Mouse (Mus musculus) liver, embryonic 16.5 days (tissue): Measurements from ENCODE around the gene Clec4e. TPM values are rescaled to one million over a fixed set of nuclear protein-coding genes. Genes with fewer than 3 reads are reported as not detected.

ENCODE experiments used
- ATAC-seq: fragments of 200-750 bp; cut with Nextera tagmentation; 2 replicates; pipeline ENCODE4 v1.8.0; 2017; ENCODE audit warnings: low read depth, mild to moderate bottlenecking, moderate number of reproducible peaks, moderate library complexity
- H3K27ac ChIP-seq: fragments of 300-500 bp; sonication (generic); 2 replicates; pipeline ENCODE4 v1.5.1; 2014; ENCODE audit warnings: mild to moderate bottlenecking, low read length
- H3K27me3 ChIP-seq: fragments of 300-500 bp; sonication (generic); 2 replicates; pipeline ENCODE4 v1.6.1; 2014; ENCODE audit warnings: low read depth, low read length, mixed read lengths; ENCODE audit not compliant: control insufficient read depth, insufficient read depth
- H3K36me3 ChIP-seq: fragments of 300-500 bp; sonication (generic); 2 replicates; pipeline ENCODE4 v1.6.1; 2014; ENCODE audit warnings: mild to moderate bottlenecking; ENCODE audit not compliant: control insufficient read depth, insufficient read depth
- H3K4me1 ChIP-seq: fragments of 300-500 bp; sonication (generic); 2 replicates; pipeline ENCODE4 v1.6.1; 2014; ENCODE audit warnings: low read depth, low read length, mixed read lengths; ENCODE audit not compliant: control insufficient read depth
- H3K4me2 ChIP-seq: fragments of 300-500 bp; sonication (generic); 2 replicates; pipeline ENCODE4 v1.6.1; 2014; ENCODE audit warnings: low read depth, low read length, mixed read lengths
- H3K4me3 ChIP-seq: fragments of 300-500 bp; sonication (generic); 2 replicates; pipeline ENCODE4 v1.5.1; 2014; ENCODE audit warnings: low read depth, mild to moderate bottlenecking, low read length
- H3K9ac ChIP-seq: fragments of 300-500 bp; sonication (generic); 2 replicates; pipeline ENCODE4 v1.6.1; 2014; ENCODE audit warnings: low read depth, low read length
- H3K9me3 ChIP-seq: fragments of 300-500 bp; sonication (generic); replicated peaks from 2 replicates; pipeline ENCODE4 v1.6.1; 2016; ENCODE audit warnings: low read length; ENCODE audit not compliant: control insufficient read depth
- WGBS: fragments of 180-500 bp; shearing (Covaris S2); extraction: QIAGEN DNeasy Blood & Tissue Kit; methylation state at CpG from one replicate; pipeline ENCODE4 v1.1.7; 2014; ENCODE audit not compliant: insufficient replicate concordance; 5-methylcytosine and 5-hydroxymethylcytosine counted together
- polyA plus RNA-seq: library from polyadenylated mRNA; unstranded; fragments of >200 nt; fragmentation: Nextera tagmentation; extraction: Ambion mirVana; gene quantifications from 2 replicates; pipeline ENCODE4 v1.2.1, GENCODE M21; 2015

Clec4e gene
- polyA plus RNA-seq, 1 experiment from 2014 or later, result 1.6 TPM

DNA sequence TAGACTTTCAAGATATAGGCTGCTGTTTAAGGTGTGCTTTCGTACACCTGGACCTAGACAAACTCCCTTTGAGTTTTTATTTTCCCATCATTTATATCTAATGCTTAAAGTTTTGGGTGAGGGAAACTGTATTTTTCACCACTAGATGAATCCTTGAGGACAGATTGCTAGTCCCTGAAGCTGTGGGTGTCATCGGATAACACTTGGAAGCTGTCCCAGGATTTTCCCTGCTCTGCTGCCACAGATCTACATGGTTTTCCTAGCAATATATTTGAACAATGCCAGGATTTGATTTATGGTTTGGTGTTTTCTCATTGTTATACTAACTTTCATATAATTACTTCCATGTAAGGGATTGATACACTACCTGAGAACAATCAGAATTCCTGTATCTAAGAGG, 10.2 kb downstream of the Clec4e start:
- H3K4me2 ChIP-seq, result no peak overlapping the region
- no peaks in the 10 kb centered on the region for H3K27me3 ChIP-seq
- no peaks in the 10 kb centered on the region for H3K4me1 ChIP-seq
- H3K9me3 ChIP-seq, result no peaks in the 10 kb centered on the region
- 82% methylated on average over 2 of the region's 2 CpGs for WGBS
- H3K4me3 ChIP-seq, result no peak overlapping the region
- no peak for ATAC-seq
- no peak overlapping the region for H3K9ac ChIP-seq
- no peak overlapping the region for H3K27ac ChIP-seq
- H3K36me3 ChIP-seq, result no peaks in the 10 kb centered on the region

DNA sequence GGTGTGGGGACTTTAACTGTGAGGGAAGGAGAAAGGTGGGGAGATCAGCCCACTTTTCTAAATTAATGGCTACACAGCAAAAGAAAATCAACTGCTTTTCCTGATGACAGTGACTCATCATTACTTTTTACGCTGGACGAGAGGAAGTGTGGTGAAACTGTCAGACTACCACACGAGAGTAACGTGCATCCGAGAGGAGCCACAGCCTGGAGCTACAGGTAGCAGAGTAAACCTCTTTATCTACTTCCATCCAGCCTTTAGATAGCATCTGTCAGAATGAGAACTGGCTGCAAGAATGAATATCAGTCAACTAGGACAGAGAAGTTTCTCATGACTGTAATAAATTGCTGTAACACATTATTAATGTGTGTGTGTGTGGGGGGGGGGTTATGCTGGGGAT, 22.7 kb downstream of the Clec4e start:
- Histone ChIP-seq H3K9ac (no peak overlapping the region), H3K4me1 (peaks cover 4% of the 10 kb centered on the region), H3K27ac (no peak overlapping the region), H3K4me2 (no peak overlapping the region), H3K27me3 (no peaks in the 10 kb centered on the region), H3K36me3 (no peaks in the 10 kb centered on the region), H3K9me3 (no peaks in the 10 kb centered on the region), H3K4me3 (no peak overlapping the region)
- 11% methylated on average over 5 of the region's 5 CpGs for WGBS
- ATAC-seq, result peak; percentile 33

DNA sequence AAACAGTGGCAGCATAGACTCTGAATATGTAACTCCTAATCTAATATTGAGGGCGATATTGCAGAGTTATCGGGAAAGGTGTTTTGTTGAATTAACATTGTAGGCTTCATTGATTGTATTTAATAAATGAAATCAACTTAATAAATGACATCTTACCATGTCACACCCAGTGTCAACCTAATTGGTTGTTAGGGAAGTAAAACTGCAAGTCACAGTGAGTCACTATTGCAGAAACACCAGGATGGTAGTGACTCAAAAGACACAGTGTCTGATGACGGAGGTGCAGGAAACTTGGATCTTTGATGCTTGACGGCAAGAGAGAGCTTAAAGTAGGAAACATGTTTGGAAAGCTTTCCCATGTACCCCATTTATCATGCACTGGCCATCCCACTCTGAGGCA, 23.9 kb downstream of the Clec4e start:
- no peak overlapping the region for H3K9ac ChIP-seq
- no peak overlapping the region for H3K4me2 ChIP-seq
- peaks cover 4% of the 10 kb centered on the region for H3K4me1 ChIP-seq
- no peak overlapping the region for H3K4me3 ChIP-seq
- H3K27ac ChIP-seq, result peak overlapping the region; percentile 0; the same call in 1 of the 2 replicates
- peak; percentile 77 for ATAC-seq
- H3K36me3 ChIP-seq, result no peaks in the 10 kb centered on the region
- H3K9me3 ChIP-seq, result no peaks in the 10 kb centered on the region
- H3K27me3 ChIP-seq, result no peaks in the 10 kb centered on the region
- WGBS, result 74% methylated on average over 4 of the region's 4 CpGs

GRCm38 (mm10) chr6:123264194-123264593, 25.5 kb downstream of the Clec4e start:
- no peak overlapping the region for H3K27ac ChIP-seq
- no peaks in the 10 kb centered on the region for H3K9me3 ChIP-seq
- 48% methylated on average over 3 of the region's 3 CpGs for WGBS
- no peak overlapping the region for H3K9ac ChIP-seq
- no peak overlapping the region for H3K4me3 ChIP-seq
- no peaks in the 10 kb centered on the region for H3K36me3 ChIP-seq
- H3K4me1 ChIP-seq, result peaks cover 6% of the 10 kb centered on the region
- H3K27me3 ChIP-seq, result no peaks in the 10 kb centered on the region
- no peak for ATAC-seq
- no peak overlapping the region for H3K4me2 ChIP-seq

- no peak for ATAC-seq
- Histone ChIP-seq H3K4me3 (no peak within 1 kb of the TSS), H3K4me2 (no peak within 1 kb of the TSS), H3K9me3 (no peaks in the 10 kb centered on the region), H3K27ac (no peak within 1 kb of the TSS), H3K9ac (no peak within 1 kb of the TSS), H3K4me1 (peaks cover 2% of the 10 kb centered on the region; the same call in 1 of the 2 replicates), H3K36me3 (no peaks in the 10 kb centered on the region), H3K27me3 (no peaks in the 10 kb centered on the region)
- WGBS, result 28% methylated on average over 4 of the region's 4 CpGs
These were observed 28.0 kb downstream of the Clec4e start, which contains the start of gene Clec4d for GRCm38 (mm10) chr6:123261555-123262161. Gene Clec4d, plus strand, starts transcription at chr6:123262111.

DNA sequence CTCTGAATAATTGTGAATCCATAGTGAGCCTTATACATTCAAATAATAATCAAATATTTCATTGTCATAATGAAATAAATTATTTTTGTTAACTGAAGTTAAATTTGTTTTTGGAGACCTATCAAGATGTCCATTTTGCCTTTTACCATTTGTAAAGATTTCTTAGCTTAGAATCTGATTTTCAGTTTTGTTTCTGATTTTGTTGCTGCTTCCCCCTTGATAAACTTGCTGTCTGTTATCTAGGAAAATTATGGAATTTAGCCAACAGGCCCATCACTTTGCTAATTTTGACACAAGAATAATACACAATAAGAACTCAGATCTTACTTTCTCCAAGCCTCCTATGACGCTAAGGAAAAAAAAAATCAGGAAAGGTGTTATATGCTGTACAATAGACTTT, 28.8 kb downstream of the Clec4e start:
- ATAC-seq, result no peak
- Histone ChIP-seq H3K27ac (no peak overlapping the region), H3K4me3 (no peak overlapping the region), H3K4me1 (peaks cover 2% of the 10 kb centered on the region; the same call in 1 of the 2 replicates), H3K9ac (no peak overlapping the region), H3K27me3 (no peaks in the 10 kb centered on the region), H3K9me3 (no peaks in the 10 kb centered on the region), H3K36me3 (no peaks in the 10 kb centered on the region), H3K4me2 (no peak overlapping the region)
- WGBS, result 73% methylated on average over 1 of the region's 1 CpGs

DNA sequence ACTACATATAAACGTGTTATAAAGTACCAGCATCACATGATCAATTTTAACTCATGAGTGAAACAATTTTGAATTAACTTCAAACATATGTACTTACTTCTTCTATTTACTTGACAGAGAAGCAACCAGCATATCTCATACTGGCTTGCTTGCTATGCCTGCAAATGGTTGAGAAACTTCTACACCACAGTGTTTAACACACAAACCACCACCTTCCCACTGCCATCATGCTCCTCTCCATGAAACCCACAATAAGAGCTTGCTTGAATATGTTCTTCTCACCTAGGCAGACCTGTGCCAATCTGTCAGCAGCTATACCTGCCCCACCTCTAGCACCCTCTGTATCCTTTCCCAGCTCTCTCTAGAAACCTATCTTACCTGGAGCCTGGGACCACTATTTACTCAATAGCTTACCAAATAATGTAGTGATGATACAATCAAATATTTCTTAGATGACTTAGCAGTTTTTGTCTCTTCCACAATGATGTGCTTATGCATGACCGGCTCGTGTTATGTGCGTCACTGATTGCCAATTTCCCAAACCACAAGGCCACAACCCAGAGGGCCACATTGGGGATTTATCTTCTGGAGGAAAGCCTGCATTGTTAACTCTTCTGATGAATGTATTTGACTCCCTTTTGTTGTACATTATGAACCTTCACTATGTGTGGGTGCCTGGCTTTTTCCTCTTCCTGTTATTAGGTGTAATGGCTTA, 29.6 kb downstream of the Clec4e start:
- H3K4me2 ChIP-seq, result no peak overlapping the region
- no peak for ATAC-seq
- peaks cover 2% of the 10 kb centered on the region; the same call in 1 of the 2 replicates for H3K4me1 ChIP-seq
- H3K9ac ChIP-seq, result no peak overlapping the region
- H3K27ac ChIP-seq, result peak overlapping the region; percentile 3; the same call in 1 of the 2 replicates
- WGBS, result 28% methylated on average over 4 of the region's 4 CpGs
- H3K27me3 ChIP-seq, result no peaks in the 10 kb centered on the region
- H3K36me3 ChIP-seq, result no peaks in the 10 kb centered on the region
- H3K9me3 ChIP-seq, result no peaks in the 10 kb centered on the region
- no peak overlapping the region for H3K4me3 ChIP-seq

DNA sequence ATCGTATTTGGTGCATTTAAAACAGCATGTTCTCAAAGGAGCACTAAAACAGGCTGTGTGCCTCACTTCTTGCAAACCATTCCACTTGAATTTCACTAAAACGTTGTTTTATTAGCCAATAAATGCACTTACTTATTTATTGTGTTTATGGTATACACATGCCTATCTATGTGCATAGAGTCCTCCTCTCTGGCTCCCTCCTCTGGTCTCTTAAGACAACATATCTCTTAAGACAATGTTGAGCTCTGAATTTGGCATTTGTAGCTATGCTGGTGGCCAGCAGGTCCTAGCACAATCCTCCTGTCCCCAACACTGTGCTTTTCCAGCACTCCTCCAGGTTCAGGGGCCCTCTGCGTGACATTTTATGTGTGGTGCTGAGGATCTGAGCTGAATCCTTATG, 30.7 kb downstream of the Clec4e start:
- Histone ChIP-seq H3K27ac (no peak overlapping the region), H3K9ac (no peak overlapping the region), H3K9me3 (no peaks in the 10 kb centered on the region), H3K27me3 (no peaks in the 10 kb centered on the region), H3K4me1 (peaks cover 2% of the 10 kb centered on the region; the same call in 1 of the 2 replicates), H3K4me3 (no peak overlapping the region), H3K4me2 (no peak overlapping the region), H3K36me3 (no peaks in the 10 kb centered on the region)
- 0 out of 2 replicates have a peak, but pooled peaks have one; percentile 28 for ATAC-seq
- WGBS, result 54% methylated on average over 3 of the region's 3 CpGs

- H3K4me1 ChIP-seq, result no peaks in the 10 kb centered on the region
- no peak overlapping the region for H3K27ac ChIP-seq
- H3K36me3 ChIP-seq, result no peaks in the 10 kb centered on the region
- no peaks in the 10 kb centered on the region for H3K27me3 ChIP-seq
- no peak overlapping the region for H3K4me2 ChIP-seq
- no peaks in the 10 kb centered on the region for H3K9me3 ChIP-seq
- ATAC-seq, result peak; percentile 42
- no peak overlapping the region for H3K4me3 ChIP-seq
- H3K9ac ChIP-seq, result no peak overlapping the region
These were observed 36.9 kb downstream of the Clec4e start for GRCm38 (mm10) chr6:123252735-123253134.
